ENCODE assay signal across 11 mouse cellular contexts in genomic region chr7:28957997-28958725, GRCm38 (mm10). TPM values are rescaled to one million over a fixed set of nuclear protein-coding genes. Genes with fewer than 3 reads are reported as not detected.
DNase-seq lines count a peak whose midpoint lies in the region; ATAC-seq and TF ChIP-seq lines count a peak whose summit lies in the region.
"Had no signal": no experiment of that assay in that cellular context is flagged by ENCODE, and none has a peak within 500 bp of the region (broad histone marks: within the 10 kb centered on the region; RNA-seq: fewer than 3 reads in every experiment).

No protein-coding gene starts in this region.

- H3K4me1 ChIP-seq in lung, embryonic 14.5 days (ENCODE audit: insufficient read depth), result peaks cover 57% of the 10 kb centered on the region
- peaks cover 69% of the 10 kb centered on the region for H3K4me1 ChIP-seq in heart, embryonic 16.5 days (ENCODE audit: control insufficient read depth, insufficient read depth, low read length)
- peaks cover 23% of the 10 kb centered on the region; the same call in 1 of the 2 replicates for H3K4me1 ChIP-seq in small intestine, adult 2 months (ENCODE audit: control insufficient read depth, insufficient read depth, insufficient read length, low read length)

- TF ChIP-seq POLR2A in small intestine, adult 2 months (IDR thresholded peaks at IDR 0.05; ENCODE audit: low read depth, low read length), result no peak

- H3K9me3 ChIP-seq in lung, embryonic 14.5 days (ENCODE audit: low read depth, low read length), result no peaks in the 10 kb centered on the region
- no peaks in the 10 kb centered on the region for H3K9me3 ChIP-seq in heart, embryonic 16.5 days (replicated peaks; ENCODE audit: control insufficient read depth, low read length)

- 78% methylated on average over 1 of the region's 1 CpGs for WGBS in lung, embryonic 14.5 days
- WGBS in heart, embryonic 16.5 days, result 37% methylated on average over 1 of the region's 1 CpGs
- 14% methylated on average over 1 of the region's 1 CpGs for WGBS in small intestine, adult 2 months

- no peak for TF ChIP-seq CTCF in gastrocnemius, adult 2 months (IDR thresholded peaks at IDR 0.05)
- TF ChIP-seq CTCF in lung, embryonic 14.5 days (IDR thresholded peaks at IDR 0.05; ENCODE audit: low read depth), result no peak
- TF ChIP-seq CTCF in small intestine, adult 2 months (IDR thresholded peaks at IDR 0.05; ENCODE audit: extremely low read depth, insufficient read length, insufficient replicate concordance, low read depth, low read length), result no peak

- no peak overlapping the region for H3K9ac ChIP-seq in lung, embryonic 14.5 days
- H3K9ac ChIP-seq in heart, embryonic 16.5 days (ENCODE audit: low read length), result peak overlapping the region; percentile 100

- intact Hi-C loops in gastrocnemius, adult 2 months (cut with DNase I), result no loop called here

- H3K27ac ChIP-seq in gastrocnemius, adult 2 months, result peak overlapping the region; percentile 92
- H3K27ac ChIP-seq in lung, embryonic 14.5 days (ENCODE audit: low read depth), result peak overlapping the region; percentile 61
- H3K27ac ChIP-seq in heart, embryonic 16.5 days (ENCODE audit: low read length), result peak overlapping the region; percentile 95
- peak overlapping the region; percentile 95 for H3K27ac ChIP-seq in small intestine, adult 2 months (ENCODE audit: insufficient read depth, low read depth, low read length)

- no peak for ATAC-seq in lung, embryonic 14.5 days (ENCODE audit: insufficient read depth)
- ATAC-seq in heart, embryonic 16.5 days (replicated peaks; ENCODE audit: extremely low read depth, insufficient read depth, low FRiP score), result no peak

- peak overlapping the region; percentile 85 for H3K4me3 ChIP-seq in gastrocnemius, adult 2 months
- H3K4me3 ChIP-seq in lung, embryonic 14.5 days (ENCODE audit: low read depth, low read length), result no peak overlapping the region
- no peak overlapping the region for H3K4me3 ChIP-seq in heart, embryonic 16.5 days (ENCODE audit: low read length)
- no peak overlapping the region; the same call in 1 of the 2 replicates for H3K4me3 ChIP-seq in small intestine, adult 2 months (ENCODE audit: low read depth, low read length)

- DNase-seq in gastrocnemius, adult 2 months, result peak; percentile 12
- DNase-seq in gastrocnemius, postnatal 10 days, result no peak
- no peak for DNase-seq in lung, embryonic 14.5 days
- no peak for DNase-seq in lung, postnatal 10 days
- no peak for DNase-seq in natural killer cell, adult 2 months (ENCODE audit: low spot score in 2 of 2)
- no peak for DNase-seq in gastrocnemius, postnatal 25 days
- DNase-seq: cerebellum, adult 8-10 months; gastrocnemius, postnatal 14 days; kidney, adult 8-10 months had no signal

- H3K36me3 ChIP-seq in lung, embryonic 14.5 days (ENCODE audit: insufficient read depth), result peaks cover 5% of the 10 kb centered on the region; the same call in 1 of the 2 replicates
- peaks cover 3% of the 10 kb centered on the region; the same call in 1 of the 2 replicates for H3K36me3 ChIP-seq in heart, embryonic 16.5 days (ENCODE audit: control insufficient read depth, insufficient read depth)
- peaks cover 13% of the 10 kb centered on the region for H3K36me3 ChIP-seq in small intestine, adult 2 months (ENCODE audit: control insufficient read depth, insufficient read depth, low read length)

- H3K4me2 ChIP-seq in lung, embryonic 14.5 days, result peak overlapping the region; percentile 92
- H3K4me2 ChIP-seq in heart, embryonic 16.5 days (ENCODE audit: low read depth, low read length), result peak overlapping the region; percentile 96

- H3K27me3 ChIP-seq in lung, embryonic 14.5 days (ENCODE audit: insufficient read depth, low read length), result no peaks in the 10 kb centered on the region
- H3K27me3 ChIP-seq in heart, embryonic 16.5 days (ENCODE audit: control insufficient read depth, insufficient read depth, low read length), result no peaks in the 10 kb centered on the region
- H3K27me3 ChIP-seq in small intestine, adult 2 months (ENCODE audit: control insufficient read depth, insufficient read depth, low read length), result no peaks in the 10 kb centered on the region

RNA-seq across cellular contexts. Expression of gene Actn4, which starts 4.0 kb away (rescaled TPM):
- 10 to 100 TPM; 27.1 to 40.2 TPM for total RNA-seq in gastrocnemius, adult 2 months (2021)
- 100 to 1,000 TPM in 1 of 2 experiments, 10 to 100 TPM in 1; 90.2 to 120 TPM for total RNA-seq in gastrocnemius, postnatal 10 days (2021)
- polyA plus RNA-seq in lung, embryonic 14.5 days (2014; fragmentation: Nextera tagmentation; extraction: Ambion mirVana), result 266 and 270 TPM in 2 replicates
- polyA plus RNA-seq in heart, embryonic 16.5 days (2015; fragmentation: Nextera tagmentation; extraction: Ambion mirVana), result 260 and 301 TPM in 2 replicates
- 506 and 1,069 TPM in 2 replicates for polyA plus RNA-seq in small intestine, adult 2 months (2012; rRNA removed)
- total RNA-seq in gastrocnemius, postnatal 25 days (2021), result 10 to 100 TPM; 36.7 to 45.8 TPM

RNA-seq across cellular contexts. Expression of gene Eif3k, which starts 23.5 kb away (rescaled TPM):
- total RNA-seq in gastrocnemius, adult 2 months (2021), result 100 to 1,000 TPM; 122 to 141 TPM
- 100 to 1,000 TPM; 169 to 174 TPM for total RNA-seq in gastrocnemius, postnatal 10 days (2021)
- polyA plus RNA-seq in lung, embryonic 14.5 days (2014; fragmentation: Nextera tagmentation; extraction: Ambion mirVana), result 392 and 398 TPM in 2 replicates
- polyA plus RNA-seq in heart, embryonic 16.5 days (2015; fragmentation: Nextera tagmentation; extraction: Ambion mirVana), result 262 and 283 TPM in 2 replicates
- 135 and 169 TPM in 2 replicates for polyA plus RNA-seq in small intestine, adult 2 months (2012; rRNA removed)
- 100 to 1,000 TPM; 116 to 137 TPM for total RNA-seq in gastrocnemius, postnatal 25 days (2021)

RNA-seq across cellular contexts. Expression of gene Map4k1, which starts 23.7 kb away (rescaled TPM):
- total RNA-seq in gastrocnemius, adult 2 months (2021), result under 1 TPM; 0.25 to 0.33 TPM
- under 1 TPM; 0.66 to 0.93 TPM for total RNA-seq in gastrocnemius, postnatal 10 days (2021)
- polyA plus RNA-seq in lung, embryonic 14.5 days (2014; fragmentation: Nextera tagmentation; extraction: Ambion mirVana), result 8.5 and 10.7 TPM in 2 replicates
- polyA plus RNA-seq in heart, embryonic 16.5 days (2015; fragmentation: Nextera tagmentation; extraction: Ambion mirVana), result 6.0 and 12.2 TPM in 2 replicates
- 11.1 and 21.3 TPM in 2 replicates for polyA plus RNA-seq in small intestine, adult 2 months (2012; rRNA removed)
- under 1 TPM; 0.29 to 0.36 TPM for total RNA-seq in gastrocnemius, postnatal 25 days (2021)
